Mouse (Mus musculus) layer of hippocampus, postnatal 10 days (tissue): ENCODE data around the gene Pax5. TPM values are rescaled to one million over a fixed set of nuclear protein-coding genes. Genes with fewer than 3 reads are reported as not detected.

Experiments
- DNase-seq, 2 experiments: peaks; one replicate each; pipeline ENCODE4 v3.0.0; 2021; ENCODE audit warnings: low spot score in 2 of 2
- total RNA-seq, 2 experiments: library from RNA; stranded (reverse); gene quantifications; 2 replicates each; pipeline ENCODE4 v1.2.3; 2021

Pax5 gene
- total RNA-seq, 2 experiments from 2014 or later, result 0.38 to 1.1 TPM

- no peak for DNase-seq
These were observed 41.7 kb downstream of the Pax5 start for GRCm38 (mm10) chr4:44668574-44668973.

DNA sequence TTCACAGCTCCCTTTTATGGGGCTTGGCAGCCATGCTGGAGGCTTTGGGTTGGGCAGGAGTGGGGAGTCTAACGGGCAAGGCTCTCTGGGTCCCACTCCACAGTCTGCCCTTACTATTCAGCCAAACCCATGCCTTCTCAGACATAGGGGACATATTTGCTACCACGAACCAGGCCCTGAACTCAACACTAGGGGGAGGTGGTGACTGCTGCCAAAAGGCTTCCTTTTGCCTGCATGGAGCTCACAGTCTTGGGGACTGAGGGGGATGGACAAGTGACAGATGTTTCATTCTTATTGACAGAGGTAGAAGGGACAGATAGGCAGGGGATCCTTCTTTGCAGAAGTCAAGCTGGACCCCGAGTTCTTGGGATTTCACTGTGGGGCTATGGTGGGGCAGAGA, 42.1 kb downstream of the Pax5 start:
- DNase-seq, result no peak

DNA sequence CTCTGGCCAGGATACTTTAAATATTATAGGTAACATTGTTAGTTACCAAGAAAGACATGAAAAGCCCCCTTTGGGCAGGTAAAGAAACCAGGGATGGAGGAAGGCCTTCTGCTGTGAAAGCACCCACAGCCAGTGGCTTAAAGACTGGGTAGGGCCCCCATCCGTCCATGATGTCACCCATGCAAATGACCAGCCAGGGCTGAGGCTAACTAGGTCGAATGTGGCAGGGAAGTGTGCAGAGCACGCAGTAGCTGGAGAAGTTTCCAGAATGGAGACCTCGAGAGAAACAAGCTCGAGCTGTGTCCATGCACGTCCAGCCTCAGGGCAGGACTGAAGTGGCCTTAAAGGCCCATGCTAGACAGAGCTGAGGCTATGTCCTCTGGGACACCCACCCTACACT, 42.9 kb downstream of the Pax5 start:
- no peak for DNase-seq

GRCm38 (mm10) chr4:44664767-44665056, 45.6 kb downstream of the Pax5 start:
- no peak for DNase-seq

GRCm38 (mm10) chr4:44664004-44664766, 46.1 kb downstream of the Pax5 start:
- peak; percentile 40 to 55 for DNase-seq

GRCm38 (mm10) chr4:44663489-44663888, 46.8 kb downstream of the Pax5 start:
- no peak for DNase-seq

GRCm38 (mm10) chr4:44645181-44645580, 65.1 kb downstream of the Pax5 start:
- DNase-seq, result no peak

- no peak for DNase-seq
These were observed 68.3 kb downstream of the Pax5 start for GRCm38 (mm10) chr4:44641831-44642587.

- DNase-seq, result no peak
These were observed 74.7 kb downstream of the Pax5 start for GRCm38 (mm10) chr4:44635618-44636017.

DNA sequence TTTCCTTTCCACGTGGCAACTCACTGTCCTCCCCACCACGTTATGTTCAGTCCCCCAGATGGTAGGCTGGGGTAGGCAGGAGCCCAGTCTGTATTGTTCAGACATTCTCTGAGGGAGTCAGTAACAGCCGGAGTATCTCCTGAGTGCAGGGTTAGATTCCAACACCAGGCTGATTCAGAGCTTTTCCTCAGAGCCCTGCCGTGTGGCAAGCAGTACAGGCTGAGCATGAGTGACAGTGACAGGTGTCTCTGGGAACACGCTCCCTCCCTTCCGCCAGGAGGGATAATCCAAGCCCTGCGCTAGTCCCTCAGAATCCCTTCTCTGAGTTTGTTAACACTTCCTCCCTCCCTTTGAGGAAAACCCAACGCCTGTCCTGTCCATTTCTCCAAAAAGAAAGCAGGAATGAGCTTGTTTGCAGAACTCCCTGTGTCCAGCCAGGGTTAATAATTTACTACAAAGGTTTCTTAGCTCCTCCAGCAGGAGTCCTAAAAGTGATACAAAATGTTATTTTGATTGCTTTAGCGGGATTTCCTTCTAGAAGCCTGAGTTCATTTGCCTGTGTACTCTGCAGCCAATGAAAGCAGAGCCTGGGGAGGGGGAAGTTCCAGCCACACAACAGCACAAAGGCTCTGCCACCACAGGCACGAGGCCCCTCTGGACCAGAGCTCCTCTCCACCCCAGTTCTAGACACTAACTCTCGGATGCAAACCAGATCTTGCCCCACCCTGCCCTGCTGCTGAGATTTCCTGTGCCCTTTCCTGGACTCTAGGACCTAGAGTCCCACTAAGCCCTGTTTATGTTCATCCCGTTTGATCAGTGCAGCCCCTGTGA, 76.4 kb downstream of the Pax5 start:
- no peak for DNase-seq

DNA sequence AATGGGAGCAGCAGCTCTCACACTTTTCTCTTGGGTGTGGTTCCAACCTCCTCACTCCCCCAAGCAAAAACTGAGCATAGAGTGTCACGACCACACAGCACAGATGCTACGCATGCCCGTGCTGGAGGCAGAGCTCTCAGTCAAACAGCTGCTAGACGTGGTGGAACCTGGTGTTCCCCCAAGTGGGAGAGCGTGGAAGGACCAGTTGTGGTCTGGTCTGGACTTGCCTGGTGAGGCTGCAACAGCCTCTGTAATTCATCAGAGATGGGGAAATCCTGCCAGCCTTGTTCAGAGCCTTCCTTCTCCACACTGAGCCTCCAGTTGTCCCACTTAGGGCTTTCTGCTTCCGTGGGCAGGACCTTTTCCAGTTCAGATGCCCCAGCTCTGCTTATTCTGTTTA, 80.2 kb downstream of the Pax5 start:
- DNase-seq, result no peak

- no peak for DNase-seq
These were observed 82.4 kb downstream of the Pax5 start for GRCm38 (mm10) chr4:44627890-44628289.

DNA sequence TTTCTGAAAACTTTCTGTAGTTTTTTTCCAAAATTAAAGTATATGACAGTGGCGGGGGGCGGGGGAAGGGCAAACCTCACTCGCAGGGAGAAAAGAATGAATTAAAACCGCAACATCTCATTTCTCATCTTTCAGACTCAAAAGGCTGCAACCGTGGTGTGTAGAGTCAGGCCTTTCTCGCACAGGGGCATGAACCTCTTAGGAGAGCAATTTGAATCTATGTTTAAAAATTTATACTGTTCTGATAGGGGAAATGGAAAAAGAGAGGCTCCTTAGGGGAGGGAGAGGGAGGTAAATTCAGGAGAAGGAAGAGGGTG, 85.2 kb downstream of the Pax5 start:
- DNase-seq, result no peak

- DNase-seq, result no peak
These were observed 85.8 kb downstream of the Pax5 start for GRCm38 (mm10) chr4:44624232-44625107.

- no peak for DNase-seq
These were observed 86.9 kb downstream of the Pax5 start for GRCm38 (mm10) chr4:44623435-44623727.

- DNase-seq, result no peak
These were observed 87.4 kb downstream of the Pax5 start for GRCm38 (mm10) chr4:44622682-44623434.

DNA sequence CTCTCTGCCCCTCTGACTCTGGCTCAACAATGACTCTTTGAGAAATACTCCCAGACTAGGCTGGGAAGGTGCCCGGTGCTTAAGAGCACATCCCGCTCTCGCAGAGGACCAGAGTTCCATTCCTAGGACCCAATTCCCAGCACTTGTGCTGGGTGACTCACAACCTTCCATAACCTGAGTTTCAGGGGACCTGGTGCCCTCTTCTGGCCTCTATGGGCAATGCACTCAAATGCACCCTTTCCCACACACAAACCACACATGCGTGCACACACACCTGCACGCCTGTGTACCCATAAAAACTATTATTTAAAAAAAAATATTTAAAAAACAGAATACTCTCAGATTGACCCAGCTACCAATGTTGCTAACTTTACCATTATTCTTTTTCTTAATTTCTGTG, 90.0 kb downstream of the Pax5 start:
- DNase-seq, result no peak

DNA sequence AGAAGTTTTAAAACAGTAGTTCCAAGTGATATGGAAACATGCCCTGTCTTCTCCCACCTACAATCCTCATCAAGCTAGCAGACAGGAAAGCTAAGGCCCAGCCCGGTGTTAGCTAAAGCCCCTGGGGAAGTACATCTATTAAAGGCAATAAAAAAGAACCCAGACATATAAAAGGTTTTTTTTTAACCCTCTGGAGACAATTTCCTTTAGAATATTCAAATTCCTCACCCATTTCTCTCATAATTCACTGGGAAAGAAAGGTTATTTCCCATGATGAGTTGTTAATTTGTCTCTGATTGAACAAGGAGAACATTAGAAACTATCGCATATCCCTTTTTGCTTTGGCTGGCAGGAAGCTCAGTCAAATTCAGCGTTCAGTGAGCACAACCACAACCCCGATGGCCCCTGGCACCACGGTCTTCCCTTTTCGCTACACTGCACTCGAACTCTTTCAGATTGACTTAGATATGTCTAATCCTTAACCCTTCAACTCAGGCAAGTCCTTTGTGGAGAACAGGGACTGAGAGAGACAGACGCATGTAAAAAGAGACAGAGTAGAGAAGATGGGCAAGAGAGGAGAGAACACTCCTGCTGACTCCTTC, 96.1 kb downstream of the Pax5 start:
- no peak for DNase-seq

DNA sequence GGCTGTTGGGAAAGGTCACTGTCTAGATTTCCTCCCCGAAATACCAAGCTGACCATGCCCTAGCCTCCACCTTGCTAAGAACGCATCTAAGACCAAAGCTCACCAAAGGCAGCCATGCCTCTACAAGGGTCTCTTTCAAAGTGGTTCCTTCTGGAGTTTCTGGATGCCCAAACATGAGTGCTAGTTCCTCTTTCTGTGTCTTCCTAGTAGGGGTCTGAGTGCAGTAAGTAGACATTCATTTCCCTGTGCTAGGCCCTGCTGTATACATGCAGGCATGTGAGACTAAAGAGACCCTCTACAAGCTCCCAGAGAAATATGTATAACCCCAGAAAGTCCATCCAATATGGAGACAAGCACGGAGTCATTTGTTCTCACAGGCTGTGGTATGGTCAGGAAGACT, 97.9 kb downstream of the Pax5 start:
- DNase-seq, result no peak

GRCm38 (mm10) chr4:44605453-44605852, 104.8 kb downstream of the Pax5 start:
- DNase-seq, result no peak
